Comparison of ENCODE assay signal across 16 mouse cellular contexts in genomic region chr19:53306706-53307105, GRCm38 (mm10). TPM values are rescaled to one million over a fixed set of nuclear protein-coding genes. Genes with fewer than 3 reads are reported as not detected.
DNase-seq lines count a peak whose midpoint lies in the region; ATAC-seq and TF ChIP-seq lines count a peak whose summit lies in the region.
"Had no signal": no experiment of that assay in that cellular context is flagged by ENCODE, and none has a peak within 500 bp of the region (broad histone marks: within the 10 kb centered on the region; RNA-seq: fewer than 3 reads in every experiment).

No protein-coding gene starts in this region.

- H3K4me2 ChIP-seq in limb, embryonic 14.5 days (replicated peaks; ENCODE audit: low read depth, low read length, severe bottlenecking), result no peak overlapping the region; the same call in 1 of the 2 replicates
- peak overlapping the region; percentile 17; the same call in 1 of the 2 replicates for H3K4me2 ChIP-seq in forebrain, postnatal 0 days (ENCODE audit: low read depth)
- peak overlapping the region; percentile 12 for H3K4me2 ChIP-seq in midbrain, embryonic 11.5 days
- H3K4me2 ChIP-seq: embryonic facial prominence, embryonic 15.5 days had no signal

- ATAC-seq in limb, embryonic 14.5 days (ENCODE audit: low FRiP score, low read depth), result no peak
- no peak for ATAC-seq in forebrain, postnatal 0 days
- no peak for ATAC-seq in midbrain, embryonic 11.5 days (ENCODE audit: low FRiP score)
- ATAC-seq: CD4-positive, CD25-positive, alpha-beta regulatory T cell, adult 4 months; lung, postnatal 0 days had no signal

- H3K4me3 ChIP-seq in limb, embryonic 14.5 days (replicated peaks; ENCODE audit: low read length), result no peak overlapping the region
- no peak overlapping the region for H3K4me3 ChIP-seq in limb, embryonic 10.5 days
- no peak overlapping the region for H3K4me3 ChIP-seq in forebrain, postnatal 0 days (ENCODE audit: low read depth, low read length)
- no peak overlapping the region for H3K4me3 ChIP-seq in midbrain, embryonic 11.5 days (ENCODE audit: low read depth, low read length)
- H3K4me3 ChIP-seq: embryonic facial prominence, embryonic 15.5 days; layer of hippocampus, adult 2 months had no signal

- H3K9me3 ChIP-seq in limb, embryonic 14.5 days (ENCODE audit: control insufficient read depth, low read length), result no peaks in the 10 kb centered on the region
- no peaks in the 10 kb centered on the region for H3K9me3 ChIP-seq in limb, embryonic 10.5 days (replicated peaks)
- no peaks in the 10 kb centered on the region for H3K9me3 ChIP-seq in forebrain, postnatal 0 days (ENCODE audit: low read length)
- H3K9me3 ChIP-seq in midbrain, embryonic 11.5 days (ENCODE audit: control insufficient read depth, low read length), result no peaks in the 10 kb centered on the region
- H3K9me3 ChIP-seq: embryonic facial prominence, embryonic 15.5 days had no signal

- 52% methylated on average over 11 of the region's 11 CpGs for WGBS in limb, embryonic 14.5 days
- WGBS in limb, embryonic 10.5 days, result 50% methylated on average over 11 of the region's 11 CpGs
- WGBS in forebrain, postnatal 0 days, result 9% methylated on average over 11 of the region's 11 CpGs
- 18% methylated on average over 11 of the region's 11 CpGs for WGBS in midbrain, embryonic 11.5 days

- TF ChIP-seq POLR2A in limb, embryonic 14.5 days (IDR thresholded peaks at IDR 0.05; ENCODE audit: borderline replicate concordance, extremely low read depth, insufficient read depth, insufficient read length), result no peak

- H3K27ac ChIP-seq in limb, embryonic 14.5 days (replicated peaks; ENCODE audit: low read depth, low read length), result 0 out of 2 replicates have a peak overlapping the region, but pooled peaks have one; percentile 5
- H3K27ac ChIP-seq in limb, embryonic 10.5 days, result no peak overlapping the region
- no peak overlapping the region for H3K27ac ChIP-seq in forebrain, postnatal 0 days (ENCODE audit: low read depth, low read length)
- H3K27ac ChIP-seq in midbrain, embryonic 11.5 days (ENCODE audit: low read depth, low read length), result peak overlapping the region; percentile 25; the same call in 1 of the 2 replicates
- H3K27ac ChIP-seq: embryonic facial prominence, embryonic 15.5 days; layer of hippocampus, adult 2 months had no signal

- peaks cover 5% of the 10 kb centered on the region; the same call in 1 of the 2 replicates for H3K4me1 ChIP-seq in limb, embryonic 14.5 days (ENCODE audit: control insufficient read depth, insufficient read depth, low read length)
- peaks cover 24% of the 10 kb centered on the region for H3K4me1 ChIP-seq in limb, embryonic 10.5 days
- no peaks in the 10 kb centered on the region for H3K4me1 ChIP-seq in forebrain, postnatal 0 days (ENCODE audit: insufficient read depth)
- H3K4me1 ChIP-seq in midbrain, embryonic 11.5 days (ENCODE audit: control insufficient read depth, insufficient read depth, low read length), result peaks cover 9% of the 10 kb centered on the region

- no peaks in the 10 kb centered on the region for H3K36me3 ChIP-seq in limb, embryonic 14.5 days (ENCODE audit: control insufficient read depth, insufficient read depth, low read length)
- H3K36me3 ChIP-seq in limb, embryonic 10.5 days, result no peaks in the 10 kb centered on the region
- no peaks in the 10 kb centered on the region for H3K36me3 ChIP-seq in forebrain, postnatal 0 days (ENCODE audit: insufficient read depth)
- no peaks in the 10 kb centered on the region for H3K36me3 ChIP-seq in midbrain, embryonic 11.5 days (ENCODE audit: control insufficient read depth, insufficient read depth, low read length)
- H3K36me3 ChIP-seq: embryonic facial prominence, embryonic 15.5 days had no signal

- no peak for TF ChIP-seq CTCF in forebrain, postnatal 0 days (IDR thresholded peaks at IDR 0.05; ENCODE audit: low read depth)

- DNase-seq in limb, embryonic 14.5 days (ENCODE audit: low spot score), result no peak
- no peak for DNase-seq in limb, embryonic 10.5 days (ENCODE audit: low spot score)
- DNase-seq in forebrain, postnatal 0 days, result no peak
- no peak for DNase-seq in midbrain, embryonic 11.5 days (ENCODE audit: low spot score, missing footprints)
- no peak for DNase-seq in lung, postnatal 14 days
- no peak for DNase-seq in spleen, postnatal 4 days (ENCODE audit: low spot score in 2 of 2)
- DNase-seq in heart, adult 8-10 months (ENCODE audit: low spot score), result no peak
- DNase-seq: adrenal gland, postnatal 25 days; cerebellum, postnatal 14 days; heart, postnatal 10 days; kidney, adult 18-20 months; thymus, adult 18-20 months had no signal

- no peaks in the 10 kb centered on the region for H3K27me3 ChIP-seq in limb, embryonic 14.5 days (ENCODE audit: control insufficient read depth, insufficient read depth, low read length)
- H3K27me3 ChIP-seq in limb, embryonic 10.5 days (ENCODE audit: low read depth, poor library complexity, severe bottlenecking), result no peaks in the 10 kb centered on the region
- no peaks in the 10 kb centered on the region for H3K27me3 ChIP-seq in forebrain, postnatal 0 days (ENCODE audit: insufficient read depth, low read length)
- no peaks in the 10 kb centered on the region for H3K27me3 ChIP-seq in midbrain, embryonic 11.5 days (ENCODE audit: control insufficient read depth, insufficient read depth, low read length)
- H3K27me3 ChIP-seq: embryonic facial prominence, embryonic 15.5 days had no signal

- no peak overlapping the region for H3K9ac ChIP-seq in limb, embryonic 14.5 days (ENCODE audit: low read depth, low read length, severe bottlenecking)
- H3K9ac ChIP-seq in forebrain, postnatal 0 days, result no peak overlapping the region
- no peak overlapping the region for H3K9ac ChIP-seq in midbrain, embryonic 11.5 days (ENCODE audit: low read length)
- H3K9ac ChIP-seq: embryonic facial prominence, embryonic 15.5 days had no signal

RNA-seq across cellular contexts. Expression of gene Mxi1, which starts 3.6 kb away (rescaled TPM):
- polyA plus RNA-seq in limb, embryonic 14.5 days (2012; rRNA removed), result 25.8 and 28.5 TPM in 2 replicates
- 40.1 and 42.2 TPM in 2 replicates for polyA plus RNA-seq in limb, embryonic 14.5 days (2014; fragmentation: Nextera tagmentation; extraction: Ambion mirVana)
- 28.6 and 32.4 TPM in 2 replicates for polyA plus RNA-seq in limb, embryonic 10.5 days (2016; fragmentation: Nextera tagmentation; extraction: Ambion mirVana)
- 37.0 and 48.4 TPM in 2 replicates for total RNA-seq in forebrain, postnatal 0 days (2014; rRNA removed)
- polyA plus RNA-seq in forebrain, postnatal 0 days (2015; fragmentation: Nextera tagmentation; extraction: Ambion mirVana), result 42.2 and 48.9 TPM in 2 replicates
- polyA plus RNA-seq in midbrain, embryonic 11.5 days (2014; fragmentation: Nextera tagmentation; extraction: Ambion mirVana), result 59.0 and 59.1 TPM in 2 replicates
- total RNA-seq in heart, adult 8-10 months (2022), result 10 to 100 TPM; 38.7 to 49.2 (median 46.0) TPM

Comparison
In these comparisons a context has a peak if more than half of its experiments do, and no peak if none do; other contexts are left out.
1. H3K27ac ChIP-seq: peak in limb, embryonic 14.5 days (single experiment) and midbrain, embryonic 11.5 days (single experiment); none in limb, embryonic 10.5 days (single experiment) and forebrain, postnatal 0 days (single experiment).